Mouse (Mus musculus) kidney, adult 2 months (tissue): Measurements from ENCODE around the gene Cby3. TPM values are rescaled to one million over a fixed set of nuclear protein-coding genes. Genes with fewer than 3 reads are reported as not detected.

Experiments
- DNase-seq: peaks from one replicate; pipeline ENCODE4 v3.0.0; 2021
- H3K27ac ChIP-seq: fragments of 200-500 bp; 2 replicates; pipeline ENCODE4 v1.5.1; 2012; ENCODE audit warnings: low read depth, low read length, control low read depth, inconsistent platforms; ENCODE audit not compliant: insufficient read depth
- H3K27me3 ChIP-seq: fragments of 200-500 bp; replicated peaks from 2 replicates; pipeline ENCODE4 v1.6.1; 2012; ENCODE audit warnings: mild to moderate bottlenecking, moderate library complexity, low read length, inconsistent platforms; ENCODE audit not compliant: control insufficient read depth, insufficient read depth
- H3K36me3 ChIP-seq: fragments of 200-500 bp; 2 replicates; pipeline ENCODE4 v1.6.1; 2012; ENCODE audit warnings: mild to moderate bottlenecking, moderate library complexity, low read length, inconsistent platforms; ENCODE audit not compliant: control insufficient read depth, insufficient read depth
- H3K4me1 ChIP-seq: fragments of 200-500 bp; 2 replicates; pipeline ENCODE4 v1.6.1; 2011; ENCODE audit warnings: low read length; ENCODE audit not compliant: control insufficient read depth, insufficient read depth
- H3K4me3 ChIP-seq: fragments of 200-500 bp; 2 replicates; pipeline ENCODE4 v1.5.1; 2011; ENCODE audit warnings: mild to moderate bottlenecking, low read depth, low read length, control low read depth; ENCODE audit not compliant: insufficient read depth
- CTCF ChIP-seq: fragments of 200-500 bp; conservative IDR thresholded peaks from 2 replicates; pipeline ENCODE4 v1.5.1; 2011; ENCODE audit warnings: low read depth, mild to moderate bottlenecking, control low read depth, low read length, moderate library complexity, mixed read lengths; ENCODE audit not compliant: insufficient read depth, insufficient read length
- POLR2A ChIP-seq: fragments of 200-500 bp; IDR thresholded peaks from one replicate; pipeline ENCODE4 v1.6.1; 2011; ENCODE audit warnings: low read depth, low read length, control low read depth
- WGBS: fragments of 180-500 bp; shearing (Covaris S2); methylation state at CpG from one replicate; pipeline ENCODE4 v1.1.7; 2018; 5-methylcytosine and 5-hydroxymethylcytosine counted together
- polyA plus RNA-seq: library from polyadenylated mRNA; depleted of rRNA; stranded (reverse); fragments of >200 nt; gene quantifications from 2 replicates; pipeline ENCODE4 v1.2.3, GENCODE M21; 2012

Gene Cby3
- polyA plus RNA-seq, 1 experiment, result 1.3 TPM

GRCm38 (mm10) chr11:50377892-50378684 lies 23.8 kb downstream of the Cby3 start:
- Histone ChIP-seq H3K27me3 (no peaks in the 10 kb centered on the region), H3K27ac (peak overlapping the region; percentile 95), H3K36me3 (peaks cover 9% of the 10 kb centered on the region), H3K4me1 (peaks cover 10% of the 10 kb centered on the region; the same call in 1 of the 2 replicates), H3K4me3 (peak overlapping the region; percentile 85)
- no peak for TF ChIP-seq POLR2A
- peak; percentile 57 for TF ChIP-seq CTCF
- peak; percentile 91 for DNase-seq
- WGBS, result under 1% methylated on average over 70 of the region's 71 CpGs

GRCm38 (mm10) chr11:50379023-50379752 lies 24.9 kb downstream of the Cby3 start:
- H3K4me3 ChIP-seq, result peak overlapping the region; percentile 85; the same call in 1 of the 2 replicates
- no peak overlapping the region for H3K27ac ChIP-seq
- peaks cover 10% of the 10 kb centered on the region; the same call in 1 of the 2 replicates for H3K4me1 ChIP-seq
- no peak for DNase-seq
- TF ChIP-seq POLR2A (no peak), CTCF (no peak)
- 35% methylated on average over 12 of the region's 12 CpGs for WGBS
- no peaks in the 10 kb centered on the region for H3K27me3 ChIP-seq
- H3K36me3 ChIP-seq, result peaks cover 12% of the 10 kb centered on the region

GRCm38 (mm10) chr11:50381311-50381710 lies 27.0 kb downstream of the Cby3 start:
- TF ChIP-seq CTCF, result no peak
- no peaks in the 10 kb centered on the region for H3K27me3 ChIP-seq
- peaks cover 7% of the 10 kb centered on the region; the same call in 1 of the 2 replicates for H3K4me1 ChIP-seq
- peaks cover 19% of the 10 kb centered on the region for H3K36me3 ChIP-seq
- 6% methylated on average over 4 of the region's 4 CpGs for WGBS
- H3K27ac ChIP-seq, result no peak overlapping the region
- no peak for DNase-seq
- H3K4me3 ChIP-seq, result no peak overlapping the region

GRCm38 (mm10) chr11:50387167-50387679 lies 33.0 kb downstream of the Cby3 start:
- 81% methylated on average over 3 of the region's 3 CpGs for WGBS
- no peak for DNase-seq
- TF ChIP-seq POLR2A, result no peak
- no peak for TF ChIP-seq CTCF
- Histone ChIP-seq H3K36me3 (peaks cover 21% of the 10 kb centered on the region), H3K4me3 (no peak overlapping the region), H3K27me3 (no peaks in the 10 kb centered on the region), H3K4me1 (no peaks in the 10 kb centered on the region), H3K27ac (no peak overlapping the region)

- Histone ChIP-seq H3K36me3 (peaks cover 21% of the 10 kb centered on the region), H3K4me3 (no peak overlapping the region), H3K4me1 (no peaks in the 10 kb centered on the region), H3K27ac (no peak overlapping the region), H3K27me3 (no peaks in the 10 kb centered on the region)
- DNase-seq, result no peak
- 84% methylated on average over 4 of the region's 4 CpGs for WGBS
- TF ChIP-seq CTCF, result no peak
- TF ChIP-seq POLR2A, result no peak
These were observed 33.4 kb downstream of the Cby3 start for GRCm38 (mm10) chr11:50387697-50388096.

GRCm38 (mm10) chr11:50388217-50388929 lies 34.1 kb downstream of the Cby3 start:
- no peak overlapping the region for H3K27ac ChIP-seq
- TF ChIP-seq POLR2A, result no peak
- H3K4me1 ChIP-seq, result no peaks in the 10 kb centered on the region
- no peaks in the 10 kb centered on the region for H3K27me3 ChIP-seq
- WGBS, result 93% methylated on average over 3 of the region's 3 CpGs
- no peak for DNase-seq
- no peak overlapping the region for H3K4me3 ChIP-seq
- peaks cover 18% of the 10 kb centered on the region for H3K36me3 ChIP-seq

- TF ChIP-seq CTCF, result no peak
- TF ChIP-seq POLR2A, result no peak
These were observed 34.7 kb downstream of the Cby3 start for GRCm38 (mm10) chr11:50389011-50389410.

More at GRCm38 (mm10) chr11:50389011-50389410, 34.7 kb downstream of the Cby3 start:
- no peaks in the 10 kb centered on the region for H3K27me3 ChIP-seq
- 69% methylated on average over 3 of the region's 3 CpGs for WGBS
- H3K27ac ChIP-seq, result no peak overlapping the region
- peaks cover 16% of the 10 kb centered on the region for H3K36me3 ChIP-seq
- H3K4me1 ChIP-seq, result no peaks in the 10 kb centered on the region
- DNase-seq, result no peak
- H3K4me3 ChIP-seq, result no peak overlapping the region
